Mouse (Mus musculus): ENCODE measurements around the gene Tenm4. TPM values are rescaled to one million over a fixed set of nuclear protein-coding genes. Genes with fewer than 3 reads are reported as not detected.

The Tenm4 gene
- total and polyA plus RNA-seq, 2 experiments: 0.09 to 0.11 TPM

GRCm38 (mm10) chr7:96826672-96827071 is 655.6 kb downstream of the Tenm4 start:
- Histone ChIP-seq H3K27ac (replicated peaks; ENCODE audit: insufficient read depth, low read depth, low read length) (no peak overlapping the region), H3K9ac (ENCODE audit: low read depth, low read length) (no peak overlapping the region), H3K36me3 (ENCODE audit: control insufficient read depth, insufficient read depth, low read length) (no peaks in the 10 kb centered on the region), H3K4me3 (ENCODE audit: insufficient read depth, low read depth, low read length) (no peak overlapping the region), H3K27me3 (ENCODE audit: control insufficient read depth, insufficient read depth, low read length) (no peaks in the 10 kb centered on the region), H3K79me2 (ENCODE audit: control insufficient read depth, insufficient read depth, low read length) (no peaks in the 10 kb centered on the region), H3K4me1 (ENCODE audit: control insufficient read depth, insufficient read depth, low read length) (no peaks in the 10 kb centered on the region)
- TF ChIP-seq POLR2A (IDR thresholded peaks at IDR 0.05; ENCODE audit: extremely low read depth, insufficient read depth, low read length) (no peak), CTCF (IDR thresholded peaks at IDR 0.05; ENCODE audit: low read depth, low read length) (no peak)
- 96% methylated on average over 6 of the region's 6 CpGs for WGBS
- no peak for DNase-seq (ENCODE audit: extremely low read depth, low read depth, low spot score)

- no peak overlapping the region for H3K4me3 ChIP-seq (ENCODE audit: insufficient read depth, low read depth, low read length)
- H3K4me1 ChIP-seq (ENCODE audit: control insufficient read depth, insufficient read depth, low read length): no peaks in the 10 kb centered on the region
- 40% methylated on average over 9 of the region's 9 CpGs for WGBS
- H3K36me3 ChIP-seq (ENCODE audit: control insufficient read depth, insufficient read depth, low read length): no peaks in the 10 kb centered on the region
- no peak for DNase-seq (ENCODE audit: extremely low read depth, low read depth, low spot score)
- no peak overlapping the region for H3K9ac ChIP-seq (ENCODE audit: low read depth, low read length)
- H3K27ac ChIP-seq (replicated peaks; ENCODE audit: insufficient read depth, low read depth, low read length): no peak overlapping the region
- H3K79me2 ChIP-seq (ENCODE audit: control insufficient read depth, insufficient read depth, low read length): no peaks in the 10 kb centered on the region
- TF ChIP-seq POLR2A (IDR thresholded peaks at IDR 0.05; ENCODE audit: extremely low read depth, insufficient read depth, low read length): no peak
- TF ChIP-seq CTCF (IDR thresholded peaks at IDR 0.05; ENCODE audit: low read depth, low read length): no peak
- no peaks in the 10 kb centered on the region for H3K27me3 ChIP-seq (ENCODE audit: control insufficient read depth, insufficient read depth, low read length)
These were observed 661.5 kb downstream of the Tenm4 start for GRCm38 (mm10) chr7:96832551-96832950.

GRCm38 (mm10) chr7:96833012-96833411 is 662.0 kb downstream of the Tenm4 start:
- Histone ChIP-seq H3K27ac (replicated peaks; ENCODE audit: insufficient read depth, low read depth, low read length) (no peak overlapping the region), H3K9ac (ENCODE audit: low read depth, low read length) (no peak overlapping the region), H3K36me3 (ENCODE audit: control insufficient read depth, insufficient read depth, low read length) (no peaks in the 10 kb centered on the region), H3K79me2 (ENCODE audit: control insufficient read depth, insufficient read depth, low read length) (no peaks in the 10 kb centered on the region), H3K27me3 (ENCODE audit: control insufficient read depth, insufficient read depth, low read length) (no peaks in the 10 kb centered on the region), H3K4me1 (ENCODE audit: control insufficient read depth, insufficient read depth, low read length) (no peaks in the 10 kb centered on the region), H3K4me3 (ENCODE audit: insufficient read depth, low read depth, low read length) (no peak overlapping the region)
- no peak for DNase-seq (ENCODE audit: extremely low read depth, low read depth, low spot score)
- TF ChIP-seq POLR2A (IDR thresholded peaks at IDR 0.05; ENCODE audit: extremely low read depth, insufficient read depth, low read length) (no peak), CTCF (IDR thresholded peaks at IDR 0.05; ENCODE audit: low read depth, low read length) (no peak)
- WGBS: 64% methylated on average over 3 of the region's 3 CpGs

- no peak for TF ChIP-seq CTCF (IDR thresholded peaks at IDR 0.05; ENCODE audit: low read depth, low read length)
- TF ChIP-seq POLR2A (IDR thresholded peaks at IDR 0.05; ENCODE audit: extremely low read depth, insufficient read depth, low read length): no peak
- WGBS: 71% methylated on average over 6 of the region's 6 CpGs
These were observed 663.7 kb downstream of the Tenm4 start for GRCm38 (mm10) chr7:96834681-96835289.

GRCm38 (mm10) chr7:96835313-96835712 is 664.3 kb downstream of the Tenm4 start:
- TF ChIP-seq POLR2A (IDR thresholded peaks at IDR 0.05; ENCODE audit: extremely low read depth, insufficient read depth, low read length) (no peak), CTCF (IDR thresholded peaks at IDR 0.05; ENCODE audit: low read depth, low read length) (no peak)
- WGBS: 89% methylated on average over 2 of the region's 2 CpGs

More at GRCm38 (mm10) chr7:96834681-96835289, 663.7 kb downstream of the Tenm4 start:
- Histone ChIP-seq H3K27ac (replicated peaks; ENCODE audit: insufficient read depth, low read depth, low read length) (no peak overlapping the region), H3K4me3 (ENCODE audit: insufficient read depth, low read depth, low read length) (no peak overlapping the region), H3K4me1 (ENCODE audit: control insufficient read depth, insufficient read depth, low read length) (no peaks in the 10 kb centered on the region), H3K27me3 (ENCODE audit: control insufficient read depth, insufficient read depth, low read length) (no peaks in the 10 kb centered on the region), H3K79me2 (ENCODE audit: control insufficient read depth, insufficient read depth, low read length) (no peaks in the 10 kb centered on the region), H3K36me3 (ENCODE audit: control insufficient read depth, insufficient read depth, low read length) (no peaks in the 10 kb centered on the region), H3K9ac (ENCODE audit: low read depth, low read length) (no peak overlapping the region)
- no peak for DNase-seq (ENCODE audit: extremely low read depth, low read depth, low spot score)

GRCm38 (mm10) chr7:96838271-96838841 is 667.3 kb downstream of the Tenm4 start:
- H3K27ac ChIP-seq (replicated peaks; ENCODE audit: insufficient read depth, low read depth, low read length): no peak overlapping the region
- TF ChIP-seq POLR2A (IDR thresholded peaks at IDR 0.05; ENCODE audit: extremely low read depth, insufficient read depth, low read length) (no peak), CTCF (IDR thresholded peaks at IDR 0.05; ENCODE audit: low read depth, low read length) (no peak)
- H3K9ac ChIP-seq (ENCODE audit: low read depth, low read length): no peak overlapping the region
- no peak overlapping the region for H3K4me3 ChIP-seq (ENCODE audit: insufficient read depth, low read depth, low read length)
- 91% methylated on average over 8 of the region's 8 CpGs for WGBS
- DNase-seq (ENCODE audit: extremely low read depth, low read depth, low spot score): no peak
- H3K79me2 ChIP-seq (ENCODE audit: control insufficient read depth, insufficient read depth, low read length): no peaks in the 10 kb centered on the region
- H3K36me3 ChIP-seq (ENCODE audit: control insufficient read depth, insufficient read depth, low read length): no peaks in the 10 kb centered on the region
- no peaks in the 10 kb centered on the region for H3K4me1 ChIP-seq (ENCODE audit: control insufficient read depth, insufficient read depth, low read length)
- no peaks in the 10 kb centered on the region for H3K27me3 ChIP-seq (ENCODE audit: control insufficient read depth, insufficient read depth, low read length)

More at GRCm38 (mm10) chr7:96835313-96835712, 664.3 kb downstream of the Tenm4 start:
- no peak overlapping the region for H3K27ac ChIP-seq (replicated peaks; ENCODE audit: insufficient read depth, low read depth, low read length)
- H3K36me3 ChIP-seq (ENCODE audit: control insufficient read depth, insufficient read depth, low read length): no peaks in the 10 kb centered on the region
- no peak overlapping the region for H3K9ac ChIP-seq (ENCODE audit: low read depth, low read length)
- H3K27me3 ChIP-seq (ENCODE audit: control insufficient read depth, insufficient read depth, low read length): no peaks in the 10 kb centered on the region
- H3K4me1 ChIP-seq (ENCODE audit: control insufficient read depth, insufficient read depth, low read length): no peaks in the 10 kb centered on the region
- H3K4me3 ChIP-seq (ENCODE audit: insufficient read depth, low read depth, low read length): no peak overlapping the region
- H3K79me2 ChIP-seq (ENCODE audit: control insufficient read depth, insufficient read depth, low read length): no peaks in the 10 kb centered on the region
- DNase-seq (ENCODE audit: extremely low read depth, low read depth, low spot score): no peak

Data from liver, adult 2 months (tissue).